Mouse (Mus musculus) C2C12 (cell line): ENCODE measurements at regions not wholly inside any gene's neighbourhood (a gene's known extent, or its start where the extent isn't known, plus 50 kb on each side); places are given as distances from the start of the nearest gene placed in this dataset.

Source experiments
- CTCF ChIP-seq: IDR thresholded peaks from one replicate; pipeline ENCODE4 v1.5.1; 2011; ENCODE audit not compliant: control insufficient read depth, insufficient read depth, insufficient read length
- MYOD1 ChIP-seq: IDR thresholded peaks from one replicate; pipeline ENCODE4 v1.6.1; 2011; ENCODE audit warnings: low read depth; ENCODE audit not compliant: control insufficient read depth, insufficient read length

- TF ChIP-seq MYOD1 (no peak), CTCF (no peak)
Observed at GRCm38 (mm10) chr16:52984336-52984735, 530.5 kb upstream of the Alcam start.
